Mouse (Mus musculus) embryonic facial prominence, embryonic 14.5 days (tissue): Measurements from ENCODE around the gene 1700010I14Rik. TPM values are rescaled to one million over a fixed set of nuclear protein-coding genes. Genes with fewer than 3 reads are reported as not detected.

Source experiments
- ATAC-seq: fragments of 200-750 bp; cut with Nextera tagmentation; 2 replicates; pipeline ENCODE4 v1.8.0; 2017; ENCODE audit warnings: low read depth, moderate number of reproducible peaks, moderate TSS enrichment
- DNase-seq: peaks from one replicate; pipeline ENCODE4 v3.0.0-alpha.2; 2015; ENCODE audit warnings: low spot score
- H3K27ac ChIP-seq: fragments of 300-500 bp; sonication (generic); replicated peaks from 2 replicates; pipeline ENCODE4 v1.5.1; 2014; ENCODE audit warnings: low read depth, mild to moderate bottlenecking, low read length, moderate library complexity
- H3K27me3 ChIP-seq: fragments of 300-500 bp; sonication (generic); replicated peaks from 2 replicates; pipeline ENCODE4 v1.6.1; 2014; ENCODE audit warnings: low read length; ENCODE audit not compliant: control insufficient read depth, insufficient read depth
- H3K36me3 ChIP-seq: fragments of 300-500 bp; sonication (generic); 2 replicates; pipeline ENCODE4 v1.6.1; 2014; ENCODE audit warnings: low read length, mixed read lengths; ENCODE audit not compliant: control insufficient read depth, insufficient read depth
- H3K4me1 ChIP-seq: fragments of 300-500 bp; sonication (generic); 2 replicates; pipeline ENCODE4 v1.6.1; 2014; ENCODE audit warnings: antibody characterized with exemption, low read length; ENCODE audit not compliant: control insufficient read depth, insufficient read depth
- H3K4me2 ChIP-seq: fragments of 300-500 bp; sonication (generic); 2 replicates; pipeline ENCODE4 v1.6.1; 2014; ENCODE audit warnings: low read depth, mild to moderate bottlenecking, low read length, moderate library complexity, mixed read lengths
- H3K4me3 ChIP-seq: fragments of 300-500 bp; sonication (generic); 2 replicates; pipeline ENCODE4 v1.5.1; 2014; ENCODE audit warnings: low read depth, mild to moderate bottlenecking, low read length
- H3K9ac ChIP-seq: fragments of 300-500 bp; sonication (generic); 2 replicates; pipeline ENCODE4 v1.6.1; 2014; ENCODE audit warnings: low read depth, mild to moderate bottlenecking, low read length, moderate library complexity, mixed read lengths
- H3K9me3 ChIP-seq: fragments of 300-500 bp; sonication (generic); 2 replicates; pipeline ENCODE4 v1.6.1; 2016; ENCODE audit warnings: low read length; ENCODE audit not compliant: control insufficient read depth
- WGBS: fragments of 180-500 bp; shearing (Covaris S2); extraction: QIAGEN DNeasy Blood & Tissue Kit; methylation state at CpG from one replicate; pipeline ENCODE4 v1.1.7; 2014; 5-methylcytosine and 5-hydroxymethylcytosine counted together
- polyA plus RNA-seq: library from polyadenylated mRNA; unstranded; fragments of >200 nt; fragmentation: Nextera tagmentation; extraction: Ambion mirVana; gene quantifications from 2 replicates; pipeline ENCODE4 v1.2.1, GENCODE M21; 2014

Gene 1700010I14Rik
- polyA plus RNA-seq, 1 experiment from 2014 or later, result 1.6 TPM

- Histone ChIP-seq H3K9me3 (no peaks in the 10 kb centered on the region), H3K36me3 (no peaks in the 10 kb centered on the region), H3K27me3 (no peaks in the 10 kb centered on the region), H3K9ac (no peak overlapping the region), H3K27ac (no peak overlapping the region), H3K4me1 (peaks cover 8% of the 10 kb centered on the region; the same call in 1 of the 2 replicates), H3K4me3 (no peak overlapping the region), H3K4me2 (no peak overlapping the region)
- DNase-seq (no peak), ATAC-seq (no peak)
- 79% methylated on average over 5 of the region's 5 CpGs for WGBS
Observed at GRCm38 (mm10) chr17:8987369-8987768, 764 bp upstream of the 1700010I14Rik start.

GRCm38 (mm10) chr17:8991160-8991559 lies 3.0 kb downstream of the 1700010I14Rik start:
- Histone ChIP-seq H3K4me1 (peaks cover 8% of the 10 kb centered on the region; the same call in 1 of the 2 replicates), H3K27ac (no peak overlapping the region), H3K27me3 (no peaks in the 10 kb centered on the region), H3K9me3 (no peaks in the 10 kb centered on the region), H3K4me3 (no peak overlapping the region), H3K4me2 (no peak overlapping the region), H3K9ac (no peak overlapping the region), H3K36me3 (no peaks in the 10 kb centered on the region)
- WGBS, result 29% methylated on average over 8 of the region's 8 CpGs
- ATAC-seq (no peak), DNase-seq (peak; percentile 20)

GRCm38 (mm10) chr17:8995344-8995743 lies 7.2 kb downstream of the 1700010I14Rik start:
- ATAC-seq (no peak), DNase-seq (no peak)
- Histone ChIP-seq H3K27me3 (no peaks in the 10 kb centered on the region), H3K27ac (no peak overlapping the region), H3K4me2 (no peak overlapping the region), H3K4me1 (no peaks in the 10 kb centered on the region), H3K4me3 (no peak overlapping the region), H3K9ac (no peak overlapping the region), H3K9me3 (no peaks in the 10 kb centered on the region), H3K36me3 (no peaks in the 10 kb centered on the region)
- WGBS, result 64% methylated on average over 1 of the region's 1 CpGs

GRCm38 (mm10) chr17:9002438-9002837 lies 14.3 kb downstream of the 1700010I14Rik start:
- no peaks in the 10 kb centered on the region for H3K9me3 ChIP-seq

GRCm38 (mm10) chr17:9004516-9004915 lies 16.4 kb downstream of the 1700010I14Rik start:
- H3K9me3 ChIP-seq, result no peaks in the 10 kb centered on the region
- H3K36me3 ChIP-seq, result no peaks in the 10 kb centered on the region
- no peak overlapping the region for H3K9ac ChIP-seq
- H3K4me2 ChIP-seq, result no peak overlapping the region
- 87% methylated on average over 4 of the region's 4 CpGs for WGBS
- no peaks in the 10 kb centered on the region for H3K27me3 ChIP-seq
- H3K4me3 ChIP-seq, result no peak overlapping the region
- no peaks in the 10 kb centered on the region for H3K4me1 ChIP-seq
- no peak overlapping the region for H3K27ac ChIP-seq
- ATAC-seq (no peak), DNase-seq (no peak)

More at GRCm38 (mm10) chr17:9002438-9002837, 14.3 kb downstream of the 1700010I14Rik start:
- WGBS, result 61% methylated on average over 4 of the region's 4 CpGs
- Histone ChIP-seq H3K27me3 (no peaks in the 10 kb centered on the region), H3K4me2 (no peak overlapping the region), H3K4me1 (no peaks in the 10 kb centered on the region), H3K36me3 (no peaks in the 10 kb centered on the region), H3K4me3 (no peak overlapping the region), H3K27ac (no peak overlapping the region), H3K9ac (no peak overlapping the region)
- DNase-seq (no peak), ATAC-seq (no peak)

- H3K27ac ChIP-seq, result no peak overlapping the region
- DNase-seq (no peak), ATAC-seq (no peak)
- H3K27me3 ChIP-seq, result no peaks in the 10 kb centered on the region
- no peak overlapping the region for H3K4me2 ChIP-seq
- no peak overlapping the region for H3K9ac ChIP-seq
- H3K4me1 ChIP-seq, result no peaks in the 10 kb centered on the region
- whole genome bisulfite sequencing, result 32% methylated on average over 14 of the region's 14 CpGs
- no peaks in the 10 kb centered on the region for H3K9me3 ChIP-seq
- H3K4me3 ChIP-seq, result no peak overlapping the region
- no peaks in the 10 kb centered on the region for H3K36me3 ChIP-seq
Observed at GRCm38 (mm10) chr17:9023198-9023942, 35.2 kb downstream of the 1700010I14Rik start.

- ATAC-seq, result no peak
- H3K4me2 ChIP-seq, result no peak overlapping the region
- no peak overlapping the region for H3K27ac ChIP-seq
- H3K9ac ChIP-seq, result no peak overlapping the region
- H3K36me3 ChIP-seq, result no peaks in the 10 kb centered on the region
- no peaks in the 10 kb centered on the region; the same call in 1 of the 2 replicates for H3K27me3 ChIP-seq
- no peaks in the 10 kb centered on the region for H3K4me1 ChIP-seq
- no peak overlapping the region for H3K4me3 ChIP-seq
- 67% methylated on average over 5 of the region's 5 CpGs for WGBS
- H3K9me3 ChIP-seq, result no peaks in the 10 kb centered on the region
- DNase-seq, result no peak
Observed at GRCm38 (mm10) chr17:9030181-9030580, 42.0 kb downstream of the 1700010I14Rik start.

- H3K9ac ChIP-seq, result no peak overlapping the region
- peak; percentile 88 for ATAC-seq
- DNase-seq, result peak; percentile 83
- H3K4me2 ChIP-seq, result peak overlapping the region; percentile 39
- no peaks in the 10 kb centered on the region for H3K9me3 ChIP-seq
- 17% methylated on average over 24 of the region's 24 CpGs for WGBS
- no peaks in the 10 kb centered on the region for H3K36me3 ChIP-seq
- no peaks in the 10 kb centered on the region; the same call in 1 of the 2 replicates for H3K27me3 ChIP-seq
- H3K4me3 ChIP-seq, result no peak overlapping the region
- no peaks in the 10 kb centered on the region for H3K4me1 ChIP-seq
- no peak overlapping the region for H3K27ac ChIP-seq
Observed at GRCm38 (mm10) chr17:9031241-9032141, 43.4 kb downstream of the 1700010I14Rik start.
